Mouse (Mus musculus) regulatory T cell (primary cell): ENCODE data around the gene Serpina11.

ENCODE experiments used
- in situ Hi-C: fragments of 300-600 bp; cut with MboI, MseI; formaldehyde crosslinking; loops from one replicate; pipeline ENCODE4 v1.15.1; 2025; ENCODE audit warnings: high pct_unique_total_duplicates

The Serpina11 gene

GRCm38 (mm10) chr12:103989857-103990256 lies at the start of gene Serpina11:
Serpina11 (minus strand) TSS chr12:103989957.
- in situ Hi-C loops, result loop anchor here (5.0 kb wide), 1 partner anchor 437 kb away; no protein-coding TSS in a partner anchor

- in situ Hi-C loops, result no loop called here
These were observed 48.4 kb upstream of the Serpina11 start for GRCm38 (mm10) chr12:104038181-104038580.

GRCm38 (mm10) chr12:104033752-104034151 lies 44.0 kb upstream of the Serpina11 start:
- in situ Hi-C loops, result no loop called here

- in situ Hi-C loops, result no loop called here
These were observed 40.2 kb upstream of the Serpina11 start for GRCm38 (mm10) chr12:104029986-104030385.

- in situ Hi-C loops, result no loop called here
These were observed 25.5 kb upstream of the Serpina11 start for GRCm38 (mm10) chr12:104015280-104015679.

GRCm38 (mm10) chr12:104013620-104014019 lies 23.9 kb upstream of the Serpina11 start, which contains the start of gene Serpina9:
Serpina9 (minus strand) TSS chr12:104013755.
- in situ Hi-C loops, result no loop called here

GRCm38 (mm10) chr12:104004689-104005088 lies 14.9 kb upstream of the Serpina11 start:
- in situ Hi-C loops, result no loop called here

GRCm38 (mm10) chr12:104003238-104003612 lies 13.5 kb upstream of the Serpina11 start:
- in situ Hi-C loops, result no loop called here

- in situ Hi-C loops, result no loop called here
These were observed 12.9 kb upstream of the Serpina11 start for GRCm38 (mm10) chr12:104002569-104003237.

- in situ Hi-C loops, result no loop called here
These were observed 10.8 kb upstream of the Serpina11 start for GRCm38 (mm10) chr12:104000594-104000993.

GRCm38 (mm10) chr12:103999611-104000010 lies 9.9 kb upstream of the Serpina11 start:
- in situ Hi-C loops, result loop anchor here (5.0 kb wide), 1 partner anchor 53 kb away; no protein-coding TSS in a partner anchor

- in situ Hi-C loops, result loop anchor here (5.0 kb wide), 1 partner anchor 56 kb away; no protein-coding TSS in a partner anchor
These were observed 6.8 kb upstream of the Serpina11 start for GRCm38 (mm10) chr12:103996513-103996912.

- in situ Hi-C loops, result loop anchor here (5.0 kb wide), 1 partner anchor 57 kb away; no protein-coding TSS in a partner anchor
These were observed 5.7 kb upstream of the Serpina11 start for GRCm38 (mm10) chr12:103995292-103996072.

- in situ Hi-C loops, result loop anchor here (5.0 kb wide), 1 partner anchor 434 kb away; no protein-coding TSS in a partner anchor
These were observed 3.2 kb upstream of the Serpina11 start for GRCm38 (mm10) chr12:103992945-103993344.

GRCm38 (mm10) chr12:103989514-103989767 lies 316 bp downstream of the Serpina11 start:
- in situ Hi-C loops, result no loop called here

GRCm38 (mm10) chr12:103988754-103989513 lies 823 bp downstream of the Serpina11 start:
- in situ Hi-C loops, result no loop called here

GRCm38 (mm10) chr12:103985868-103986267 lies 3.9 kb downstream of the Serpina11 start:
- in situ Hi-C loops, result no loop called here

- in situ Hi-C loops, result no loop called here
These were observed 4.8 kb downstream of the Serpina11 start for GRCm38 (mm10) chr12:103984935-103985334.

GRCm38 (mm10) chr12:103981646-103982360 lies 8.0 kb downstream of the Serpina11 start:
- in situ Hi-C loops, result no loop called here

- in situ Hi-C loops, result no loop called here
These were observed 11.5 kb downstream of the Serpina11 start for GRCm38 (mm10) chr12:103978294-103978693.

- in situ Hi-C loops, result no loop called here
These were observed 11.9 kb downstream of the Serpina11 start for GRCm38 (mm10) chr12:103977846-103978245.
